Comparison of ENCODE assay signal across 10 mouse cellular contexts in genomic region chr3:146769940-146770659, GRCm38 (mm10). TPM values are rescaled to one million over a fixed set of nuclear protein-coding genes. Genes with fewer than 3 reads are reported as not detected.
DNase-seq lines count a peak whose midpoint lies in the region; ATAC-seq and TF ChIP-seq lines count a peak whose summit lies in the region.
"Had no signal": no experiment of that assay in that cellular context is flagged by ENCODE, and none has a peak within 500 bp of the region (broad histone marks: within the 10 kb centered on the region; RNA-seq: fewer than 3 reads in every experiment).

No protein-coding gene starts in this region.

- no peaks in the 10 kb centered on the region for H3K9me3 ChIP-seq in lung, postnatal 0 days (ENCODE audit: low read length)
- H3K9me3 ChIP-seq in forebrain, embryonic 13.5 days (replicated peaks), result no peaks in the 10 kb centered on the region
- H3K9me3 ChIP-seq in midbrain, embryonic 11.5 days (ENCODE audit: control insufficient read depth, low read length), result no peaks in the 10 kb centered on the region

- no peaks in the 10 kb centered on the region for H3K27me3 ChIP-seq in lung, postnatal 0 days (replicated peaks; ENCODE audit: insufficient read depth, low read length)
- H3K27me3 ChIP-seq in forebrain, embryonic 13.5 days, result no peaks in the 10 kb centered on the region
- H3K27me3 ChIP-seq in midbrain, embryonic 11.5 days (ENCODE audit: control insufficient read depth, insufficient read depth, low read length), result no peaks in the 10 kb centered on the region
- H3K27me3 ChIP-seq: Patski had no signal

- H3K9ac ChIP-seq in lung, postnatal 0 days (replicated peaks; ENCODE audit: low read depth), result no peak overlapping the region
- H3K9ac ChIP-seq in forebrain, embryonic 13.5 days, result peak overlapping the region; percentile 64
- peak overlapping the region; percentile 35; the same call in 1 of the 2 replicates for H3K9ac ChIP-seq in midbrain, embryonic 11.5 days (ENCODE audit: low read length)

- H3K4me1 ChIP-seq in lung, postnatal 0 days (ENCODE audit: insufficient read depth, low read depth, low read length), result no peaks in the 10 kb centered on the region; the same call in 1 of the 2 replicates
- peaks cover 44% of the 10 kb centered on the region for H3K4me1 ChIP-seq in forebrain, embryonic 13.5 days
- peaks cover 3% of the 10 kb centered on the region; the same call in 1 of the 2 replicates for H3K4me1 ChIP-seq in midbrain, embryonic 11.5 days (ENCODE audit: control insufficient read depth, insufficient read depth, low read length)

- 29% methylated on average over 17 of the region's 17 CpGs for WGBS in lung, postnatal 0 days
- 8% methylated on average over 17 of the region's 17 CpGs for WGBS in forebrain, embryonic 13.5 days
- WGBS in midbrain, embryonic 11.5 days, result 12% methylated on average over 17 of the region's 17 CpGs

- TF ChIP-seq EP300 in lung, postnatal 0 days (IDR thresholded peaks at IDR 0.05), result no peak

- peak overlapping the region; percentile 6; the same call in 1 of the 2 replicates for H3K4me3 ChIP-seq in lung, postnatal 0 days (ENCODE audit: low read depth, low read length)
- H3K4me3 ChIP-seq in forebrain, embryonic 13.5 days, result peak overlapping the region; percentile 41
- H3K4me3 ChIP-seq in midbrain, embryonic 11.5 days (ENCODE audit: low read depth, low read length), result peak overlapping the region; percentile 22; the same call in 1 of the 2 replicates

- no peak for ATAC-seq in lung, postnatal 0 days
- ATAC-seq in forebrain, embryonic 13.5 days, result peak; percentile 82
- peak; percentile 79 for ATAC-seq in midbrain, embryonic 11.5 days (ENCODE audit: low FRiP score)
- ATAC-seq: Patski had no signal

- H3K4me2 ChIP-seq in lung, postnatal 0 days (replicated peaks; ENCODE audit: low read depth, low read length), result peak overlapping the region; percentile 43
- peak overlapping the region; percentile 58 for H3K4me2 ChIP-seq in forebrain, embryonic 13.5 days
- peak overlapping the region; percentile 36 for H3K4me2 ChIP-seq in midbrain, embryonic 11.5 days

- no peak for TF ChIP-seq CTCF in lung, postnatal 0 days (IDR thresholded peaks at IDR 0.05)

- peak; percentile 23 for DNase-seq in lung, postnatal 0 days (ENCODE audit: low spot score)
- no peak for DNase-seq in lung, postnatal 4 days
- DNase-seq in layer of hippocampus, adult 8-10 months (ENCODE audit: low spot score in 2 of 2), result peak; percentile 38 to 67
- peak; percentile 90 for DNase-seq in midbrain, embryonic 11.5 days (ENCODE audit: low spot score, missing footprints)
- no peak for DNase-seq in yolk sac, embryonic 10.5 days (ENCODE audit: low spot score)
- DNase-seq in kidney, adult 11 months, result no peak
- no peak for DNase-seq in kidney, postnatal 25 days

- H3K27ac ChIP-seq in lung, postnatal 0 days (ENCODE audit: low read length), result no peak overlapping the region
- H3K27ac ChIP-seq in forebrain, embryonic 13.5 days, result peak overlapping the region; percentile 87
- peak overlapping the region; percentile 55; the same call in 1 of the 2 replicates for H3K27ac ChIP-seq in midbrain, embryonic 11.5 days (ENCODE audit: low read depth, low read length)
- H3K27ac ChIP-seq: kidney, postnatal 0 days had no signal

- H3K36me3 ChIP-seq in lung, postnatal 0 days (ENCODE audit: insufficient read depth, low read length), result no peaks in the 10 kb centered on the region
- no peaks in the 10 kb centered on the region for H3K36me3 ChIP-seq in forebrain, embryonic 13.5 days (ENCODE audit: poor library complexity, severe bottlenecking)
- H3K36me3 ChIP-seq in midbrain, embryonic 11.5 days (ENCODE audit: control insufficient read depth, insufficient read depth, low read length), result no peaks in the 10 kb centered on the region

RNA-seq across cellular contexts. Expression of gene Prkacb, which starts 42.7 kb away (rescaled TPM):
- 37.5 and 40.9 TPM in 2 replicates for polyA plus RNA-seq in lung, postnatal 0 days (2015; fragmentation: Nextera tagmentation; extraction: Ambion mirVana)
- polyA plus RNA-seq in forebrain, embryonic 13.5 days (2015; fragmentation: Nextera tagmentation; extraction: Ambion mirVana), result 92.7 and 104 TPM in 2 replicates
- total RNA-seq in layer of hippocampus, adult 8-10 months (2022), result 100 to 1,000 TPM; 234 to 268 (median 254) TPM
- 73.0 and 76.8 TPM in 2 replicates for polyA plus RNA-seq in midbrain, embryonic 11.5 days (2014; fragmentation: Nextera tagmentation; extraction: Ambion mirVana)

Comparison
In these comparisons a context has a peak if more than half of its experiments do, and no peak if none do; other contexts are left out.
1. DNase-seq: peak in lung, postnatal 0 days (single experiment), layer of hippocampus, adult 8-10 months (2 of 2) and midbrain, embryonic 11.5 days (single experiment); none in lung, postnatal 4 days (0 of 2), yolk sac, embryonic 10.5 days (single experiment), kidney, adult 11 months (single experiment) and kidney, postnatal 25 days (0 of 2).
2. Peak in every context shown above with its lines, with median percentiles within 50 percentile points of each other: H3K4me2 ChIP-seq and H3K4me3 ChIP-seq.